In the genomic region with DNA sequence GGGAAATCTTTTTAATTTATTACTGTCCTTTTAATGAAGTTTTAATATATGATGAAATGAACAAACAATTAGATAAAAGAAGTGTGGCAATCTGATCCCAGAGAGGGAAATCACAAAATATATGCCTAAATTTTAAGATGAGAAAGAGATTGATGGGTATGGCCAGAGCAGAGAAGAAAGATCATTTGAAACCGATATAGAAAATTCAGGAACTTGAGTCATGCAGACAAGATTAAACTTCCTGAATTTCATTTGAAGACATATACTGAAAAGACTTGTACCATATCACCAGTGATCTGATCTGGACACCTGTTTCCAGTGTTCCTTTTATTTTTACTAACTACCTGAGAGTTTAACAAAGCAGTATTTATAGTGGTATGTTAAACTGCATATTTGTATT, we compare ENCODE assay signal across 15 mouse cellular contexts.
"Had no signal": no experiment of that assay in that cellular context is flagged by ENCODE, and none has a peak within 500 bp of the region (broad histone marks: within the 10 kb centered on the region; RNA-seq: fewer than 3 reads in every experiment).

No protein-coding gene starts in this region.

- H3K4me1 ChIP-seq: neural tube, embryonic 15.5 days; stomach, embryonic 15.5 days had no signal

- H3K9me3 ChIP-seq: neural tube, embryonic 15.5 days; stomach, embryonic 15.5 days had no signal

- H3K27me3 ChIP-seq: neural tube, embryonic 15.5 days; stomach, embryonic 15.5 days had no signal

- H3K36me3 ChIP-seq: neural tube, embryonic 15.5 days; stomach, embryonic 15.5 days had no signal

- H3K9ac ChIP-seq: neural tube, embryonic 15.5 days; stomach, embryonic 15.5 days had no signal

- DNase-seq: retina, postnatal 1 day; right cerebral cortex, adult 18-20 months; right cerebral cortex, postnatal 14 days; right cerebral cortex, postnatal 25 days; right cerebral cortex, postnatal 4 days; spleen, adult 18-20 months; thymus, adult 18-20 months; thymus, adult 2 months; thymus, postnatal 14 days; thymus, postnatal 25 days; thymus, postnatal 36 days; thymus, postnatal 4 days had no signal

- H3K27ac ChIP-seq: neural tube, embryonic 15.5 days; stomach, embryonic 15.5 days; stomach, postnatal 0 days had no signal

- H3K4me3 ChIP-seq: neural tube, embryonic 15.5 days; stomach, embryonic 15.5 days had no signal
